Mouse (Mus musculus): ENCODE measurements at regions not wholly inside any gene's neighbourhood (a gene's known extent, or its start where the extent isn't known, plus 50 kb on each side); places are given as distances from the start of the nearest gene placed in this dataset.

- in situ Hi-C loops (cut with MboI; ENCODE audit: unreplicated experiment in 2 of 2): no loop called here
Observed at GRCm38 (mm10) chrX:14091661-14092060, 119.3 kb upstream of the H2al1n start.

GRCm38 (mm10) chrX:14133571-14133970 lies 77.4 kb upstream of the H2al1n start:
- in situ Hi-C loops (cut with MboI; ENCODE audit: unreplicated experiment in 2 of 2): loop anchor here in 1 of 2 experiments (25.0 kb wide), 1 partner anchor 896 kb away; no protein-coding TSS in a partner anchor

- in situ Hi-C loops (cut with MboI; ENCODE audit: unreplicated experiment in 2 of 2): loop anchor here in 1 of 2 experiments (25.0 kb wide), 1 partner anchor 897 kb away; no protein-coding TSS in a partner anchor
Observed at GRCm38 (mm10) chrX:14134600-14134999, 76.3 kb upstream of the H2al1n start.

GRCm38 (mm10) chrX:14138481-14138880 lies 72.5 kb upstream of the H2al1n start:
- in situ Hi-C loops (cut with MboI; ENCODE audit: unreplicated experiment in 2 of 2): loop anchor here in 1 of 2 experiments (25.0 kb wide), 1 partner anchor 901 kb away; no protein-coding TSS in a partner anchor

All from v-Abl transformed pro-B cells (cell line).